Mouse (Mus musculus) T-helper 17 cell (primary cell): Measurements from ENCODE around the gene Cpsf2.

Experiments used
- in situ Hi-C, 2 experiments: fragments of 300-600 bp; cut with MboI, MseI; formaldehyde crosslinking; loops; 1 replicate in 1 of 2; 2 replicates in 1 of 2; pipeline ENCODE4 v1.15.1; 2025; ENCODE audit warnings: high pct_unique_total_duplicates in 2 of 2

Gene Cpsf2

DNA sequence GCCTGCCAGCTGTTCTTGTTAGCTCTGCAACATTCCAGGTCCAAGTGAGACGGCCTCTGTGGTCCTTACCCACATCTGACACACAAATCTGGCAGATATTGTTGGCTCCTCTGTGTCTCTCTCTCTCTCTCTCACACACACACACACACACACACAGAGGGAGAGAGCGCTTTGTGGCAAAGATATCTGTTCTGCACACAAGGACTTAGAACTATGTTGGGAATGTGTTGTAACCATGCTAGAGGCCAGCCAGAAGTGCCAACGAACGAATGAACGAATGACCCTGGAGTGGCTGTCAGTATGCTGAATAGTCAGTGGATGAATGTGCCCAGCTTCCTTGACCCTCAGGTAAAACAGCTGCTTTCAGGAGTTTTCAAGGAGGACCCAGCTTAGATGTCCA is 68.1 kb downstream of the Cpsf2 start:
- in situ Hi-C loops = no loop called here

DNA sequence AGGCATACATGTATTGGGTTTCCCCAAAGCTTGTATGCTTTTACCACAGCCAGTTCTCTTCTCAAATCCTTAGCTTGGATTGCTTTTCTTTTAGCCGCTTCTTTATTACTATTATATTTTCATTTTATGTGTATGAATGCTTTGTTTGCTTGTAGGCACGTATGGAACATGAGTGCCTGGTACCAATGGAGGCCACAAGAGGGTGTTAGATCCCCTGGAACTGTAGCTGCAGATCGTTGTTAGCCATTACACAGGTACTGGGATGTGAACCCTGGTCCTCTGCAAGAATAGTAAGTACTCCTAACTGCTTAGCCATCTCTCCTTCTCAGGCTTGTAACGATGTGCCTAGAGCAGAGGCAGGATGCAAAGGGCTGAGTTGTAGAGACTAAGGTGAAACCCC is 78.4 kb downstream of the Cpsf2 start:
- in situ Hi-C loops = no loop called here

DNA sequence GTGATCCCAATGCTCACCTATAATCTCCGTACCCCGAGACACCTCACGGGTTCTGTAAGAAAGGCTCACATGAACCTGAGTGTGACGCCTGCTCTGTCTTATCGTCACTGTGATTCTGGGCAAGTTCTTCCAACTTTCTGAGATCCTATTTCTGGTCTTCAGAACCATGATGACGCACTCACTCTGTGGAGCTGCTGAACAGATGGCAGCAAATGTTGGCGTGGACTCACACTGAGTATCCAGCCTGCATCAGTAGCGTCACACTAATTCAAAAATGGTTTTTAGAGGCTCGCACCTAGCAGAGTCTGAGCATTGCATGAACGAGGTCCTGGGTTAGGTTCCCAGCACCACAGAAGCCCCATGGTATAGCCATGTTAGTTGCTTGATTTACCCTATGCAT is 80.0 kb downstream of the Cpsf2 start:
- in situ Hi-C loops = no loop called here
